In the genomic region with DNA sequence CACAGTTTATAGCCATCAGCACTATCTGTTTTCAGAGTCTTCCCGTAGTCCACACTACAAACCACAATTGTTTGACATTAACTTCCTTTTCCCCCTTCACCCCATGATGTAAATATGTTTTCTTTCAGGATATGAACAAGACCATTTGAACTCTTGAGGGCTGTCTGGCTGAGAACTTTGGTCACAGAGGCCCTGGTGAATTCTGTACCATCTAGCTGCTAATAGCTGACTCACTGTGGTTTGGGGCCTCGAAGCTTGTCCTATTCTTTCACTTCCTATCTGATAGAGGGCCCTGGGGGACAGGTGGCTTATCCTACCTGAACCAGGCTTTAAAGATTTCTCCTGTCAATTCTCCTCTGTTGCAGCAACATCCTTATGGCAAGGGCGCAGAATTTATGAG, we compare ENCODE assay signal across 16 mouse cellular contexts.
DNase-seq lines count a peak whose midpoint lies in the region; ATAC-seq and TF ChIP-seq lines count a peak whose summit lies in the region.
"Had no signal": no experiment of that assay in that cellular context is flagged by ENCODE, and none has a peak within 500 bp of the region (broad histone marks: within the 10 kb centered on the region; RNA-seq: fewer than 3 reads in every experiment).

No protein-coding gene starts in this region.

- no peak for TF ChIP-seq CTCF in CH12.LX (conservative IDR thresholded peaks at IDR 0.05 in 1 of 2, IDR thresholded peaks at IDR 0.05 in 1 of 2; ENCODE audit: low read depth in 2 of 2, low read length in 2 of 2)

- peak; percentile 18 for TF ChIP-seq RAD21 in CH12.LX (IDR thresholded peaks at IDR 0.05; ENCODE audit: low read depth, low read length)

- H3K9me3 ChIP-seq in lung, embryonic 16.5 days (ENCODE audit: control insufficient read depth, low read length), result no peaks in the 10 kb centered on the region
- H3K9me3 ChIP-seq in CH12.LX (replicated peaks; ENCODE audit: low read length), result no peaks in the 10 kb centered on the region
- H3K9me3 ChIP-seq: forebrain, embryonic 10.5 days; hindbrain, embryonic 12.5 days; intestine, embryonic 15.5 days; kidney, embryonic 15.5 days; neural tube, embryonic 12.5 days had no signal

- in situ Hi-C loops in CH12.LX (cut with MboI; ENCODE audit: low pct_ligation_motif_present, low pct_unique_long_range_greater_than_20kb, low sequenced_read_pairs), result loop anchor here (5.0 to 25.0 kb wide), 4 partner anchors 54 to 781 kb away; no protein-coding TSS in a partner anchor

- DNase-seq in lung, adult 18-20 months, result no peak
- peak; percentile 93 for DNase-seq in CH12.LX (ENCODE audit: extremely low read depth)
- peak; percentile 16 for DNase-seq in splenic B cell, adult 2 months (ENCODE audit: low read depth, low spot score)
- no peak for DNase-seq in left cerebral cortex, postnatal 10 days (ENCODE audit: extremely low spot score in 1 of 2, low spot score in 2 of 2)
- DNase-seq in urinary bladder, postnatal 10 days (ENCODE audit: low spot score), result no peak
- DNase-seq in left cerebral cortex, adult 9 months (ENCODE audit: low spot score in 2 of 2), result no peak
- DNase-seq: adrenal gland, postnatal 25 days; cerebellum, adult 8-10 months; gastrocnemius, postnatal 14 days had no signal

- no peaks in the 10 kb centered on the region for H3K4me1 ChIP-seq in lung, embryonic 16.5 days (replicated peaks; ENCODE audit: control insufficient read depth, insufficient read depth, low read length)
- peaks cover 33 to 88% of the 10 kb centered on the region in 2 experiments for H3K4me1 ChIP-seq in CH12.LX (ENCODE audit: control insufficient read depth in 1 of 2, insufficient read depth in 2 of 2)
- H3K4me1 ChIP-seq: forebrain, embryonic 10.5 days; hindbrain, embryonic 12.5 days; intestine, embryonic 15.5 days; kidney, embryonic 15.5 days; neural tube, embryonic 12.5 days had no signal

- H3K4me2 ChIP-seq in lung, embryonic 16.5 days (ENCODE audit: low read depth, low read length), result no peak overlapping the region
- peak overlapping the region; percentile 71; the same call in 1 of the 2 replicates for H3K4me2 ChIP-seq in CH12.LX (ENCODE audit: insufficient read depth, low read depth, poor library complexity, severe bottlenecking)
- H3K4me2 ChIP-seq: hindbrain, embryonic 12.5 days; intestine, embryonic 15.5 days; kidney, embryonic 15.5 days; neural tube, embryonic 12.5 days had no signal

- H3K79me2 ChIP-seq in CH12.LX (replicated peaks; ENCODE audit: control insufficient read depth, extremely low read depth, insufficient read depth, poor library complexity, severe bottlenecking), result no peaks in the 10 kb centered on the region

- H3K4me3 ChIP-seq in lung, embryonic 16.5 days (ENCODE audit: low read length), result no peak overlapping the region
- H3K4me3 ChIP-seq in CH12.LX (replicated peaks in 1 of 3; ENCODE audit: low read depth in 2 of 3, low read length in 2 of 3, poor library complexity in 1 of 3), result peak overlapping the region in 1 of 3 experiments; percentile 49
- H3K4me3 ChIP-seq: forebrain, embryonic 10.5 days; hindbrain, embryonic 12.5 days; intestine, embryonic 15.5 days; kidney, embryonic 15.5 days; neural tube, embryonic 12.5 days had no signal

- intact Hi-C loops in left cerebral cortex, postnatal 10 days (cut with DNase I), result no loop called here

- peak; percentile 99 for TF ChIP-seq EP300 in CH12.LX (IDR thresholded peaks at IDR 0.05; ENCODE audit: low read length)

- TF ChIP-seq POLR2A in CH12.LX (IDR thresholded peaks at IDR 0.05; ENCODE audit: low read depth, low read length), result no peak

- H3K27ac ChIP-seq in lung, embryonic 16.5 days (ENCODE audit: low read length), result no peak overlapping the region
- peak overlapping the region; percentile 92 for H3K27ac ChIP-seq in CH12.LX (ENCODE audit: insufficient read depth, low read depth)
- H3K27ac ChIP-seq: forebrain, embryonic 10.5 days; hindbrain, embryonic 12.5 days; intestine, embryonic 15.5 days; kidney, embryonic 15.5 days; neural tube, embryonic 12.5 days had no signal

- H3K27me3 ChIP-seq in lung, embryonic 16.5 days (ENCODE audit: control insufficient read depth, insufficient read depth, low read depth, low read length), result no peaks in the 10 kb centered on the region
- H3K27me3 ChIP-seq in CH12.LX (replicated peaks), result no peaks in the 10 kb centered on the region
- H3K27me3 ChIP-seq in splenic B cell, adult 2 months (ENCODE audit: control insufficient read depth, insufficient read depth, low read length, poor library complexity, severe bottlenecking), result no peaks in the 10 kb centered on the region
- H3K27me3 ChIP-seq: hindbrain, embryonic 12.5 days; intestine, embryonic 15.5 days; kidney, embryonic 15.5 days; neural tube, embryonic 12.5 days had no signal

- dilution Hi-C loops in CH12.LX (cut with MboI; ENCODE audit: extremely low pct_ligation_motif_present, extremely low pct_unique_long_range_greater_than_20kb, low sequenced_read_pairs), result no loop called here

- H3K9ac ChIP-seq in lung, embryonic 16.5 days (ENCODE audit: low read length), result no peak overlapping the region
- H3K9ac ChIP-seq in CH12.LX (ENCODE audit: insufficient read depth, low read depth), result peak overlapping the region; percentile 68
- H3K9ac ChIP-seq: hindbrain, embryonic 12.5 days; intestine, embryonic 15.5 days; kidney, embryonic 15.5 days; neural tube, embryonic 12.5 days had no signal

- 58% methylated on average over 3 of the region's 3 CpGs for WGBS in lung, embryonic 16.5 days

- peak; percentile 26; the same call in 1 of the 2 replicates for ATAC-seq in lung, embryonic 16.5 days (ENCODE audit: low read depth)
- ATAC-seq in hematopoietic stem cell, adult 5-6 weeks (replicated peaks in 1 of 2; ENCODE audit: insufficient read depth in 1 of 2, low FRiP score in 2 of 2, low TSS enrichment in 1 of 2, low read depth in 1 of 2, poor library complexity in 2 of 2, severe bottlenecking in 2 of 2), result peak; percentile 84 to 85
- ATAC-seq: intestine, embryonic 15.5 days had no signal

- no peaks in the 10 kb centered on the region for H3K36me3 ChIP-seq in lung, embryonic 16.5 days (ENCODE audit: control insufficient read depth, insufficient read depth, low read length)
- no peaks in the 10 kb centered on the region for H3K36me3 ChIP-seq in CH12.LX (replicated peaks in 1 of 2; ENCODE audit: control insufficient read depth in 1 of 2, insufficient read depth in 1 of 2, low read length in 1 of 2)
- no peaks in the 10 kb centered on the region for H3K36me3 ChIP-seq in splenic B cell, adult 2 months (ENCODE audit: control insufficient read depth, insufficient read depth, low read length, poor library complexity, severe bottlenecking)
- H3K36me3 ChIP-seq: forebrain, embryonic 10.5 days; hindbrain, embryonic 12.5 days; intestine, embryonic 15.5 days; kidney, embryonic 15.5 days; neural tube, embryonic 12.5 days had no signal

TF ChIP-seq in CH12.LX, 34 proteins besides CTCF, POLR2A, EP300 and RAD21 (continues in another document):
- TF ChIP-seq E2F4 (IDR thresholded peaks at IDR 0.05; ENCODE audit: insufficient replicate concordance, low read depth, low read length), result 0 out of 2 replicates have a peak, but pooled peaks have one; percentile 64
- no peak for TF ChIP-seq USF2 (conservative IDR thresholded peaks at IDR 0.05; ENCODE audit: low read depth, low read length)
- TF ChIP-seq GABPA (IDR thresholded peaks at IDR 0.05; ENCODE audit: insufficient replicate concordance, low read depth, low read length), result peak; percentile 62; the same call in 1 of the 2 replicates
- no peak for TF ChIP-seq USF1 (IDR thresholded peaks at IDR 0.05; ENCODE audit: low read depth, low read length)
- TF ChIP-seq CHD1 (IDR thresholded peaks at IDR 0.05; ENCODE audit: low read depth, low read length), result peak; percentile 37; the same call in 1 of the 2 replicates
- TF ChIP-seq BHLHE40 (IDR thresholded peaks at IDR 0.05; ENCODE audit: low read depth, low read length), result peak; percentile 84
- peak; percentile 85 for TF ChIP-seq SIN3A (IDR thresholded peaks at IDR 0.05; ENCODE audit: low read length)
- peak; percentile 86 for TF ChIP-seq MAX (IDR thresholded peaks at IDR 0.05; ENCODE audit: low read length)
- TF ChIP-seq MAZ (IDR thresholded peaks at IDR 0.05; ENCODE audit: low read depth, low read length), result peak; percentile 90
- TF ChIP-seq SMC3 (IDR thresholded peaks at IDR 0.05; ENCODE audit: low read depth, low read length), result peak; percentile 21
- TF ChIP-seq PAX5 (IDR thresholded peaks at IDR 0.05; ENCODE audit: low read length), result no peak
- peak; percentile 92 for TF ChIP-seq MEF2A (IDR thresholded peaks at IDR 0.05; ENCODE audit: borderline replicate concordance, low read depth, low read length)
- TF ChIP-seq ZC3H11A (IDR thresholded peaks at IDR 0.05; ENCODE audit: low read depth, low read length), result no peak
- TF ChIP-seq TCF12 (IDR thresholded peaks at IDR 0.05; ENCODE audit: low read depth, low read length), result peak; percentile 96
- peak; percentile 55 for TF ChIP-seq HCFC1 (IDR thresholded peaks at IDR 0.05; ENCODE audit: low read depth, low read length)
- peak; percentile 98 for TF ChIP-seq MAFK (IDR thresholded peaks at IDR 0.05; ENCODE audit: insufficient replicate concordance, low read length)
- TF ChIP-seq CHD2 (IDR thresholded peaks at IDR 0.05; ENCODE audit: low read length), result peak; percentile 89
- TF ChIP-seq IRF4 (IDR thresholded peaks at IDR 0.05; ENCODE audit: low read depth, low read length), result peak; percentile 98
- peak; percentile 34; the same call in 1 of the 2 replicates for TF ChIP-seq NELFE (IDR thresholded peaks at IDR 0.05; ENCODE audit: low read depth, low read length)
- no peak for TF ChIP-seq ZKSCAN1 (IDR thresholded peaks at IDR 0.05; ENCODE audit: borderline replicate concordance, low read depth, low read length)
- no peak; the same call in 1 of the 2 replicates for TF ChIP-seq TBP (conservative IDR thresholded peaks at IDR 0.05; ENCODE audit: low read depth, low read length)
- TF ChIP-seq JUND (conservative IDR thresholded peaks at IDR 0.05; ENCODE audit: low read depth, low read length), result peak; percentile 88
- peak; percentile 96 for TF ChIP-seq RCOR1 (conservative IDR thresholded peaks at IDR 0.05; ENCODE audit: low read depth, low read length)
- TF ChIP-seq ZNF384 (IDR thresholded peaks at IDR 0.05; ENCODE audit: low read depth, low read length), result peak; percentile 40; the same call in 1 of the 2 replicates
- peak; percentile 70 for TF ChIP-seq ELF1 (IDR thresholded peaks at IDR 0.05; ENCODE audit: low read depth, low read length)
- TF ChIP-seq MYC (IDR thresholded peaks at IDR 0.05; ENCODE audit: low read depth, low read length), result peak; percentile 70
- peak; percentile 74; the same call in 1 of the 2 replicates for TF ChIP-seq KAT2A (IDR thresholded peaks at IDR 0.05; ENCODE audit: insufficient replicate concordance, low read length)
- 0 out of 2 replicates have a peak, but pooled peaks have one; percentile 32 for TF ChIP-seq NRF1 (IDR thresholded peaks at IDR 0.05; ENCODE audit: low read depth, low read length)
- peak; percentile 97 for TF ChIP-seq ETS1 (conservative IDR thresholded peaks at IDR 0.05; ENCODE audit: low read depth, low read length)

Comparison
In these comparisons a context has a peak if more than half of its experiments do, and no peak if none do; other contexts are left out.
1. DNase-seq: peak in CH12.LX (single experiment) and splenic B cell, adult 2 months (single experiment); none in lung, adult 18-20 months (0 of 2), left cerebral cortex, postnatal 10 days (0 of 2), urinary bladder, postnatal 10 days (single experiment) and left cerebral cortex, adult 9 months (0 of 2).